Mouse (Mus musculus): ENCODE results near the gene Stard10. TPM values are rescaled to one million over a fixed set of nuclear protein-coding genes. Genes with fewer than 3 reads are reported as not detected.

Stard10 gene
- polyA plus RNA-seq, 1 experiment from 2014 or later, result 15.6 TPM

GRCm38 (mm10) chr7:101295438-101295837, 21.4 kb upstream of the Stard10 start:
- DNase-seq (ENCODE audit: low spot score) (no peak), ATAC-seq (replicated peaks; ENCODE audit: insufficient number of reproducible peaks, low FRiP score, low TSS enrichment, low read depth) (no peak)
- H3K9ac ChIP-seq (replicated peaks; ENCODE audit: low read length), result no peak overlapping the region
- 64% methylated on average over 1 of the region's 1 CpGs for WGBS
- H3K4me3 ChIP-seq (ENCODE audit: low read depth, low read length), result no peak overlapping the region
- no peaks in the 10 kb centered on the region for H3K9me3 ChIP-seq (replicated peaks; ENCODE audit: control insufficient read depth, low read length)
- H3K27me3 ChIP-seq (ENCODE audit: control insufficient read depth, insufficient read depth, low read length), result peaks cover 8% of the 10 kb centered on the region; the same call in 1 of the 2 replicates
- H3K4me1 ChIP-seq (ENCODE audit: control insufficient read depth, insufficient read depth, low read length), result no peaks in the 10 kb centered on the region; the same call in 1 of the 2 replicates
- no peak overlapping the region for H3K27ac ChIP-seq (replicated peaks; ENCODE audit: low read depth, low read length)
- no peaks in the 10 kb centered on the region for H3K36me3 ChIP-seq (replicated peaks; ENCODE audit: control insufficient read depth, insufficient read depth, low read depth, low read length)
- H3K4me2 ChIP-seq (ENCODE audit: low read depth, low read length), result no peak overlapping the region

GRCm38 (mm10) chr7:101296252-101297022, 20.4 kb upstream of the Stard10 start:
- DNase-seq (ENCODE audit: low spot score) (peak; percentile 91), ATAC-seq (replicated peaks; ENCODE audit: insufficient number of reproducible peaks, low FRiP score, low TSS enrichment, low read depth) (peak; percentile 75)
- Histone ChIP-seq H3K27ac (replicated peaks; ENCODE audit: low read depth, low read length) (0 out of 2 replicates have a peak overlapping the region, but pooled peaks have one; percentile 35), H3K4me1 (ENCODE audit: control insufficient read depth, insufficient read depth, low read length) (no peaks in the 10 kb centered on the region; the same call in 1 of the 2 replicates), H3K4me3 (ENCODE audit: low read depth, low read length) (peak overlapping the region; percentile 32), H3K9ac (replicated peaks; ENCODE audit: low read length) (peak overlapping the region; percentile 60), H3K9me3 (replicated peaks; ENCODE audit: control insufficient read depth, low read length) (no peaks in the 10 kb centered on the region), H3K4me2 (ENCODE audit: low read depth, low read length) (peak overlapping the region; percentile 74), H3K27me3 (ENCODE audit: control insufficient read depth, insufficient read depth, low read length) (peaks cover 8% of the 10 kb centered on the region; the same call in 1 of the 2 replicates), H3K36me3 (replicated peaks; ENCODE audit: control insufficient read depth, insufficient read depth, low read depth, low read length) (no peaks in the 10 kb centered on the region)
- WGBS, result 9% methylated on average over 35 of the region's 35 CpGs

- peaks cover 8% of the 10 kb centered on the region; the same call in 1 of the 2 replicates for H3K27me3 ChIP-seq (ENCODE audit: control insufficient read depth, insufficient read depth, low read length)
- no peaks in the 10 kb centered on the region for H3K36me3 ChIP-seq (replicated peaks; ENCODE audit: control insufficient read depth, insufficient read depth, low read depth, low read length)
- 0 out of 2 replicates have a peak, but pooled peaks have one; percentile 12 for ATAC-seq (replicated peaks; ENCODE audit: insufficient number of reproducible peaks, low FRiP score, low TSS enrichment, low read depth)
- peak overlapping the region; percentile 74 for H3K4me2 ChIP-seq (ENCODE audit: low read depth, low read length)
- 26% methylated on average over 8 of the region's 8 CpGs for WGBS
- no peaks in the 10 kb centered on the region; the same call in 1 of the 2 replicates for H3K4me1 ChIP-seq (ENCODE audit: control insufficient read depth, insufficient read depth, low read length)
- no peak for DNase-seq (ENCODE audit: low spot score)
- peak overlapping the region; percentile 32 for H3K4me3 ChIP-seq (ENCODE audit: low read depth, low read length)
- 0 out of 2 replicates have a peak overlapping the region, but pooled peaks have one; percentile 35 for H3K27ac ChIP-seq (replicated peaks; ENCODE audit: low read depth, low read length)
- H3K9me3 ChIP-seq (replicated peaks; ENCODE audit: control insufficient read depth, low read length), result no peaks in the 10 kb centered on the region
- peak overlapping the region; percentile 60 for H3K9ac ChIP-seq (replicated peaks; ENCODE audit: low read length)
These were observed 19.9 kb upstream of the Stard10 start for GRCm38 (mm10) chr7:101297023-101297405.

GRCm38 (mm10) chr7:101298375-101298774, 18.5 kb upstream of the Stard10 start:
- no peak for ATAC-seq (replicated peaks; ENCODE audit: insufficient number of reproducible peaks, low FRiP score, low TSS enrichment, low read depth)
- Histone ChIP-seq H3K4me3 (ENCODE audit: low read depth, low read length) (no peak overlapping the region), H3K4me1 (ENCODE audit: control insufficient read depth, insufficient read depth, low read length) (no peaks in the 10 kb centered on the region; the same call in 1 of the 2 replicates), H3K4me2 (ENCODE audit: low read depth, low read length) (no peak overlapping the region), H3K27me3 (ENCODE audit: control insufficient read depth, insufficient read depth, low read length) (peaks cover 8% of the 10 kb centered on the region; the same call in 1 of the 2 replicates), H3K9me3 (replicated peaks; ENCODE audit: control insufficient read depth, low read length) (no peaks in the 10 kb centered on the region), H3K27ac (replicated peaks; ENCODE audit: low read depth, low read length) (no peak overlapping the region), H3K9ac (replicated peaks; ENCODE audit: low read length) (no peak overlapping the region), H3K36me3 (replicated peaks; ENCODE audit: control insufficient read depth, insufficient read depth, low read depth, low read length) (no peaks in the 10 kb centered on the region)
- no peak for DNase-seq (ENCODE audit: low spot score)
- 92% methylated on average over 3 of the region's 3 CpGs for WGBS

- Histone ChIP-seq H3K27me3 (ENCODE audit: control insufficient read depth, insufficient read depth, low read length) (peaks cover 8% of the 10 kb centered on the region; the same call in 1 of the 2 replicates), H3K4me2 (ENCODE audit: low read depth, low read length) (peak overlapping the region; percentile 84), H3K36me3 (replicated peaks; ENCODE audit: control insufficient read depth, insufficient read depth, low read depth, low read length) (no peaks in the 10 kb centered on the region), H3K4me1 (ENCODE audit: control insufficient read depth, insufficient read depth, low read length) (no peaks in the 10 kb centered on the region; the same call in 1 of the 2 replicates), H3K9ac (replicated peaks; ENCODE audit: low read length) (peak overlapping the region; percentile 58), H3K9me3 (replicated peaks; ENCODE audit: control insufficient read depth, low read length) (no peaks in the 10 kb centered on the region), H3K4me3 (ENCODE audit: low read depth, low read length) (peak overlapping the region; percentile 66), H3K27ac (replicated peaks; ENCODE audit: low read depth, low read length) (no peak overlapping the region)
- peak; percentile 21 for ATAC-seq (replicated peaks; ENCODE audit: insufficient number of reproducible peaks, low FRiP score, low TSS enrichment, low read depth)
- WGBS, result under 1% methylated on average over 30 of the region's 30 CpGs
- peak; percentile 21 for DNase-seq (ENCODE audit: low spot score)
These were observed 15.5 kb upstream of the Stard10 start for GRCm38 (mm10) chr7:101301361-101301880.

GRCm38 (mm10) chr7:101301881-101302456, 14.9 kb upstream of the Stard10 start, which contains the start of gene Atg16l2:
Gene Atg16l2 (minus strand): TSS chr7:101302251.
- Histone ChIP-seq H3K9ac (replicated peaks; ENCODE audit: low read length) (peak within 1 kb of the TSS; percentile 58), H3K27me3 (ENCODE audit: control insufficient read depth, insufficient read depth, low read length) (peaks cover 8% of the 10 kb centered on the region; the same call in 1 of the 2 replicates), H3K4me2 (ENCODE audit: low read depth, low read length) (peak within 1 kb of the TSS; percentile 84), H3K36me3 (replicated peaks; ENCODE audit: control insufficient read depth, insufficient read depth, low read depth, low read length) (no peaks in the 10 kb centered on the region), H3K4me1 (ENCODE audit: control insufficient read depth, insufficient read depth, low read length) (no peaks in the 10 kb centered on the region; the same call in 1 of the 2 replicates), H3K9me3 (replicated peaks; ENCODE audit: control insufficient read depth, low read length) (no peaks in the 10 kb centered on the region), H3K27ac (replicated peaks; ENCODE audit: low read depth, low read length) (no peak within 1 kb of the TSS; the same call in 1 of the 2 replicates), H3K4me3 (ENCODE audit: low read depth, low read length) (peak within 1 kb of the TSS; percentile 66)
- ATAC-seq (replicated peaks; ENCODE audit: insufficient number of reproducible peaks, low FRiP score, low TSS enrichment, low read depth) (peak; percentile 96), DNase-seq (ENCODE audit: low spot score) (peak; percentile 93)
- under 1% methylated on average over 36 of the region's 39 CpGs for WGBS

GRCm38 (mm10) chr7:101302691-101303090, 14.2 kb upstream of the Stard10 start:
- H3K27me3 ChIP-seq (ENCODE audit: control insufficient read depth, insufficient read depth, low read length), result peaks cover 8% of the 10 kb centered on the region; the same call in 1 of the 2 replicates
- H3K9ac ChIP-seq (replicated peaks; ENCODE audit: low read length), result no peak overlapping the region
- H3K4me2 ChIP-seq (ENCODE audit: low read depth, low read length), result peak overlapping the region; percentile 84
- DNase-seq (ENCODE audit: low spot score) (no peak), ATAC-seq (replicated peaks; ENCODE audit: insufficient number of reproducible peaks, low FRiP score, low TSS enrichment, low read depth) (no peak)
- H3K27ac ChIP-seq (replicated peaks; ENCODE audit: low read depth, low read length), result no peak overlapping the region
- peak overlapping the region; percentile 66; the same call in 1 of the 2 replicates for H3K4me3 ChIP-seq (ENCODE audit: low read depth, low read length)
- H3K36me3 ChIP-seq (replicated peaks; ENCODE audit: control insufficient read depth, insufficient read depth, low read depth, low read length), result no peaks in the 10 kb centered on the region
- H3K9me3 ChIP-seq (replicated peaks; ENCODE audit: control insufficient read depth, low read length), result no peaks in the 10 kb centered on the region
- 23% methylated on average over 7 of the region's 7 CpGs for WGBS
- no peaks in the 10 kb centered on the region; the same call in 1 of the 2 replicates for H3K4me1 ChIP-seq (ENCODE audit: control insufficient read depth, insufficient read depth, low read length)

Data from embryonic facial prominence, embryonic 11.5 days (tissue).